In the genomic region with DNA sequence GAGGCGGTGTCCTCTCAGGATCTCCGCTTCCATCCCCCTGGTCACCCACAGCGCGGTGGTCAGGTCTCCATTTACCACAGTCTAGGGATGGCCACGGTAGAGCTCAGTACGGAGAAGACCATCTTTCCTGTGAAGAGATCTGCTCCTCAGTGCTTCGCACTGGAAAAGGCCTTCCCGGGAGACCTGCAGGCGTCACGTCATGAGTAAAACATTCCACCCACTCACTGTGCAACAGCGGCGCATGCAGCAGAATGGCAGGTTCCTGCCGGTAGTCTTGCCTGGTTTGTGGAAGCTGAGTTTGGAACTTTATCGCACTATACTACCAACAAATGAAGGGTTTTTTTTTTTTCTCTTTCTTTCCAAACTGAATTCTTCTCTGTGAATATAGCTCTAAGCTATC, we compare ENCODE assay signal across 13 mouse cellular contexts.
DNase-seq lines count a peak whose midpoint lies in the region; ATAC-seq and TF ChIP-seq lines count a peak whose summit lies in the region.
"Had no signal": no experiment of that assay in that cellular context is flagged by ENCODE, and none has a peak within 500 bp of the region (broad histone marks: within the 10 kb centered on the region; RNA-seq: fewer than 3 reads in every experiment).

No protein-coding gene starts in this region.

- H3K4me2 ChIP-seq in forebrain, embryonic 15.5 days (replicated peaks): no peak overlapping the region

- no peak for TF ChIP-seq CTCF in heart, adult 2 months (IDR thresholded peaks at IDR 0.05)

- TF ChIP-seq POLR2A in heart, adult 2 months (IDR thresholded peaks at IDR 0.05; ENCODE audit: insufficient read depth, low read depth, low read length): no peak

- H3K27me3 ChIP-seq in heart, adult 2 months (ENCODE audit: control insufficient read depth, insufficient read depth, low read length): no peaks in the 10 kb centered on the region
- no peaks in the 10 kb centered on the region for H3K27me3 ChIP-seq in forebrain, embryonic 15.5 days

- H3K27ac ChIP-seq in heart, adult 2 months: no peak overlapping the region
- H3K27ac ChIP-seq in forebrain, embryonic 15.5 days (replicated peaks): no peak overlapping the region
- H3K27ac ChIP-seq: midbrain, embryonic 10.5 days had no signal

- H3K79me2 ChIP-seq in heart, adult 2 months (replicated peaks; ENCODE audit: control insufficient read depth, insufficient read depth, low read length): no peaks in the 10 kb centered on the region

- H3K36me3 ChIP-seq in heart, adult 2 months (ENCODE audit: control insufficient read depth, insufficient read depth, low read length): no peaks in the 10 kb centered on the region
- no peaks in the 10 kb centered on the region for H3K36me3 ChIP-seq in forebrain, embryonic 15.5 days
- H3K36me3 ChIP-seq: midbrain, embryonic 10.5 days had no signal

- intact Hi-C loops in heart, adult 2 months (cut with DNase I): no loop called here
- intact Hi-C loops in heart, postnatal 25 days (cut with DNase I): no loop called here

- 38% methylated on average over 14 of the region's 14 CpGs for WGBS in heart, adult 2 months
- 91% methylated on average over 14 of the region's 14 CpGs for WGBS in forebrain, embryonic 15.5 days

- no peaks in the 10 kb centered on the region for H3K9me3 ChIP-seq in forebrain, embryonic 15.5 days

- peak; percentile 5 to 20 for DNase-seq in heart, adult 2 months
- no peak for DNase-seq in heart, postnatal 25 days (ENCODE audit: low spot score)
- peak; percentile 11 for DNase-seq in CD4-positive helper T cell, adult 2 months (ENCODE audit: low read depth, low spot score)
- peak; percentile 46 to 70 for DNase-seq in frontal cortex, postnatal 36 days (ENCODE audit: low spot score in 2 of 2)
- peak; percentile 25 to 63 for DNase-seq in left cerebral cortex, adult 9 months (ENCODE audit: low spot score in 2 of 2)
- no peak for DNase-seq in thymus, postnatal 25 days
- no peak for DNase-seq in thymus, postnatal 36 days
- DNase-seq: adrenal gland, postnatal 14 days; B cell, adult 2 months; cerebellum, adult 11-12 months; thymus, postnatal 4 days had no signal

- ATAC-seq in forebrain, embryonic 15.5 days (replicated peaks): no peak

- TF ChIP-seq EP300 in heart, adult 2 months (IDR thresholded peaks at IDR 0.05; ENCODE audit: insufficient read depth, low read depth, low read length): no peak

- no peak overlapping the region for H3K9ac ChIP-seq in heart, adult 2 months (ENCODE audit: low read depth, low read length)
- no peak overlapping the region for H3K9ac ChIP-seq in forebrain, embryonic 15.5 days (replicated peaks)

- H3K4me1 ChIP-seq in heart, adult 2 months (ENCODE audit: control insufficient read depth, insufficient read depth, low read length): no peaks in the 10 kb centered on the region
- H3K4me1 ChIP-seq in forebrain, embryonic 15.5 days: no peaks in the 10 kb centered on the region
- H3K4me1 ChIP-seq: midbrain, embryonic 10.5 days had no signal

- no peak overlapping the region for H3K4me3 ChIP-seq in heart, adult 2 months
- H3K4me3 ChIP-seq in forebrain, embryonic 15.5 days: no peak overlapping the region
- H3K4me3 ChIP-seq: midbrain, embryonic 10.5 days had no signal

Comparison
In these comparisons a context has a peak if more than half of its experiments do, and no peak if none do; other contexts are left out.
1. DNase-seq: peak in heart, adult 2 months (2 of 2), CD4-positive helper T cell, adult 2 months (single experiment), frontal cortex, postnatal 36 days (2 of 2) and left cerebral cortex, adult 9 months (2 of 2); none in heart, postnatal 25 days (single experiment), thymus, postnatal 25 days (single experiment) and thymus, postnatal 36 days (0 of 2).